Mouse (Mus musculus) CH12.LX (cell line): ENCODE data around the gene Sgcb. TPM values are rescaled to one million over a fixed set of nuclear protein-coding genes. Genes with fewer than 3 reads are reported as not detected.

Experiments used
- DNase-seq: peaks from one replicate; pipeline ENCODE4 v3.0.0-alpha.2; 2013; ENCODE audit errors: extremely low read depth
- H3K27ac ChIP-seq: 2 replicates; pipeline ENCODE4 v1.5.1; 2012; ENCODE audit warnings: low read depth, mild to moderate bottlenecking, control low read depth, moderate library complexity; ENCODE audit not compliant: insufficient read depth
- H3K27me3 ChIP-seq: replicated peaks from 2 replicates; pipeline ENCODE3; 2012; ENCODE audit warnings: inconsistent platforms
- H3K36me3 ChIP-seq, 2 experiments: replicated peaks in 1 of 2; 2 replicates each; pipeline versions ENCODE3 to v1.6.1; 2012; ENCODE audit warnings: inconsistent platforms in 1 of 2, low read length in 1 of 2, mild to moderate bottlenecking in 1 of 2, mixed read lengths in 1 of 2, moderate library complexity in 1 of 2; ENCODE audit not compliant: control insufficient read depth in 1 of 2, insufficient read depth in 1 of 2
- H3K4me1 ChIP-seq, 2 experiments: 2 replicates each; pipeline ENCODE4 v1.6.1; 2012; ENCODE audit warnings: inconsistent platforms in 1 of 2, moderate library complexity in 1 of 2; ENCODE audit not compliant: insufficient read depth in 2 of 2, control insufficient read depth in 1 of 2
- H3K4me2 ChIP-seq: 2 replicates; pipeline ENCODE4 v1.6.1; 2012; ENCODE audit warnings: low read depth, mild to moderate bottlenecking, control low read depth; ENCODE audit not compliant: poor library complexity, insufficient read depth, severe bottlenecking
- H3K4me3 ChIP-seq, 3 experiments: fragments of 150-350 bp in 1 of 3; sonication (generic) in 1 of 3; replicated peaks in 1 of 3; 2 replicates each; pipeline versions ENCODE3 to v1.5.1; 2011 to 2012; ENCODE audit warnings: low read depth in 2 of 3, low read length in 2 of 3, mild to moderate bottlenecking in 2 of 3, moderate library complexity in 2 of 3, control low read depth in 1 of 3, improper control_type of control experiment in 1 of 3, inconsistent platforms in 1 of 3, mixed read lengths in 1 of 3; ENCODE audit not compliant: poor library complexity in 1 of 3
- H3K79me2 ChIP-seq: replicated peaks from 2 replicates; pipeline ENCODE4 v1.6.1; 2012; ENCODE audit warnings: mild to moderate bottlenecking, moderate library complexity; ENCODE audit not compliant: control insufficient read depth, poor library complexity, insufficient read depth, severe bottlenecking; ENCODE audit errors: extremely low read depth
- H3K9ac ChIP-seq: 2 replicates; pipeline ENCODE4 v1.6.1; 2012; ENCODE audit warnings: low read depth, mild to moderate bottlenecking, control low read depth, moderate library complexity; ENCODE audit not compliant: insufficient read depth
- H3K9me3 ChIP-seq: replicated peaks from 2 replicates; pipeline ENCODE3; 2012; ENCODE audit warnings: low read length, inconsistent platforms, mixed read lengths
- BHLHE40 ChIP-seq: IDR thresholded peaks from 2 replicates; pipeline ENCODE4 v1.6.1; 2011; ENCODE audit warnings: mild to moderate bottlenecking, low read depth, low read length, improper control_type of control experiment
- CHD1 ChIP-seq: IDR thresholded peaks from 2 replicates; pipeline ENCODE4 v1.6.1; 2012; ENCODE audit warnings: low read depth, low read length, improper control_type of control experiment, inconsistent platforms
- CHD2 ChIP-seq: IDR thresholded peaks from 2 replicates; pipeline ENCODE4 v1.6.1; 2011; ENCODE audit warnings: low read length, improper control_type of control experiment
- E2F4 ChIP-seq: IDR thresholded peaks from 2 replicates; pipeline ENCODE4 v1.6.1; 2011; ENCODE audit warnings: low read depth, low read length, improper control_type of control experiment; ENCODE audit not compliant: insufficient replicate concordance
- EP300 ChIP-seq: IDR thresholded peaks from 2 replicates; pipeline ENCODE4 v1.6.1; 2011; ENCODE audit warnings: low read length, improper control_type of control experiment
- HCFC1 ChIP-seq: IDR thresholded peaks from 2 replicates; pipeline ENCODE4 v1.6.1; 2012; ENCODE audit warnings: low read depth, mild to moderate bottlenecking, inconsistent platforms, low read length, improper control_type of control experiment
- JUN ChIP-seq: IDR thresholded peaks from 2 replicates; pipeline ENCODE4 v1.6.1; 2011; ENCODE audit warnings: low read depth, mild to moderate bottlenecking, low read length, improper control_type of control experiment, moderate library complexity; ENCODE audit not compliant: insufficient read depth
- MXI1 ChIP-seq: IDR thresholded peaks from 2 replicates; pipeline ENCODE4 v1.6.1; 2011; ENCODE audit warnings: mild to moderate bottlenecking, low read depth, low read length, improper control_type of control experiment
- MYC ChIP-seq: IDR thresholded peaks from 2 replicates; pipeline ENCODE4 v1.6.1; 2011; ENCODE audit warnings: low read depth, mild to moderate bottlenecking, improper control_type of control experiment, low read length
- NELFE ChIP-seq: IDR thresholded peaks from 2 replicates; pipeline ENCODE4 v1.6.1; 2011; ENCODE audit warnings: low read depth, low read length, improper control_type of control experiment
- RAD21 ChIP-seq: IDR thresholded peaks from 2 replicates; pipeline ENCODE4 v1.6.1; 2011; ENCODE audit warnings: low read depth, mild to moderate bottlenecking, low read length, improper control_type of control experiment, moderate library complexity
- TBP ChIP-seq: conservative IDR thresholded peaks from 2 replicates; pipeline ENCODE4 v1.6.1; 2011; ENCODE audit warnings: low read depth, low read length, improper control_type of control experiment
- USF1 ChIP-seq: IDR thresholded peaks from 2 replicates; pipeline ENCODE4 v1.6.1; 2014; ENCODE audit warnings: low read depth, mild to moderate bottlenecking, inconsistent platforms, low read length, improper control_type of control experiment
- USF2 ChIP-seq: conservative IDR thresholded peaks from 2 replicates; pipeline ENCODE4 v1.6.1; 2011; ENCODE audit warnings: low read depth, low read length, improper control_type of control experiment
- ZC3H11A ChIP-seq: IDR thresholded peaks from 2 replicates; pipeline ENCODE4 v1.6.1; 2012; ENCODE audit warnings: low read depth, mild to moderate bottlenecking, inconsistent platforms, low read length, improper control_type of control experiment
- ZNF384 ChIP-seq: IDR thresholded peaks from 2 replicates; pipeline ENCODE4 v1.6.1; 2012; ENCODE audit warnings: low read depth, low read length, improper control_type of control experiment, inconsistent platforms
- dilution Hi-C: fragments of 300-500 bp; cut with MboI; formaldehyde crosslinking; loops from 2 replicates; pipeline ENCODE4 v1.14.3; 2020; ENCODE audit warnings: low sequenced_read_pairs; ENCODE audit not compliant: extremely low pct_unique_long_range_greater_than_20kb, extremely low pct_ligation_motif_present
- in situ Hi-C: fragments of 300-500 bp; cut with MboI; formaldehyde crosslinking; loops from 3 replicates; pipeline ENCODE4 v1.14.3; 2019; ENCODE audit warnings: low sequenced_read_pairs, low pct_ligation_motif_present, low pct_unique_long_range_greater_than_20kb, mixed read lengths
- polyA plus RNA-seq: library from polyadenylated mRNA; unstranded; fragments of >175 nt; gene quantifications from 2 replicates; pipeline ENCODE4 v1.2.1, GENCODE M21; 2012; ENCODE audit warnings: low read depth; ENCODE audit not compliant: insufficient read length
- total RNA-seq, 2 experiments: library from RNA; depleted of rRNA; stranded (reverse); fragments of 300-350 nt in 1 of 2; fragments of >200 nt in 1 of 2; gene quantifications; 2 replicates each; pipeline ENCODE4 v1.2.3; 2012 to 2014

Gene Sgcb
- total and polyA plus RNA-seq, 3 experiments, result 2.6 to 8.5 (median 4.6) TPM

DNA sequence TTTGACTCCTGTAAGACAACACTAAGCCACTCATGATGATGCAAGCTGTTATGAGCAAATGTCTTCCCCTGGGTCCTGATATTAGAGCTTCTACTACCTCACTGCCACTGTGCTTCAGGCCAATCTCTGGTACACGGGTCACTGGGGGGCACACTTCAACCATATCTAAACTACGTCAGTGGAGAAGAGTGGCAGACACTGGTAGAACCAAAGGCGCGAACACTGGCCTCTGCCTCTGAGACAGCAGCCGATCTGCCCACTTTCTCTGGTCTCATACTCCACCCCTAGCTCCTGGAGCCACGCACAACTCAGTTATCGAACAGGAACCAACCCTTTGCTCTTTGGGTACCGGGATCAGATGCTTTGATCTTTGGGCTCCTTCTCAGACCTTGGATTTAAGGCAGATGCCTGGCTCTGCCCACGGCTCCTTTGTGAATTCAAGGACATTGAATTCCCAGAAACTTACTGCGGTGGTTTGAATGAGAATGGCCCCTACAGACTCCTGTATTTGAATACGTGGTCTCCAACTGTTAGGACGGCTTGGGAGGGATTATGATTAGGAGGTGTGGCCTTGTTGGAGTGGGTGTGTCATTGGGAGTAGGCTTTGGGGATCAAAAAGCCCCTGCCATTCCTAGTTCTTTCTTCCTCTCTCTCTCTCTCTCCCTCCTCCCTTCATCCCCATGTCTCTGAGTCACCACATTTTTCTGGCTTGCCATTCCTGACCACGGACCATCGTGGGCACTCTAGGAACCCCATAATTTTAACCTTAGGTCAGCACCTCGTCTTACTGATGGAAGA is 44.3 kb upstream of the Sgcb start:
- no peak overlapping the region for H3K9ac ChIP-seq
- in situ Hi-C loops, result no loop called here
- no peak overlapping the region for H3K27ac ChIP-seq
- H3K4me3 ChIP-seq, result no peak overlapping the region
- H3K36me3 ChIP-seq, result no peaks in the 10 kb centered on the region
- DNase-seq, result no peak
- peak overlapping the region; percentile 34 for H3K4me2 ChIP-seq
- H3K4me1 ChIP-seq, result no peaks in the 10 kb centered on the region; a peak in 1 of 4 replicates
- H3K79me2 ChIP-seq, result no peaks in the 10 kb centered on the region
- peak; percentile 14 for TF ChIP-seq RAD21
- TF ChIP-seq CHD1, result no peak
- TF ChIP-seq BHLHE40, result no peak
- dilution Hi-C loops, result no loop called here
- H3K9me3 ChIP-seq, result no peaks in the 10 kb centered on the region
- no peaks in the 10 kb centered on the region for H3K27me3 ChIP-seq

DNA sequence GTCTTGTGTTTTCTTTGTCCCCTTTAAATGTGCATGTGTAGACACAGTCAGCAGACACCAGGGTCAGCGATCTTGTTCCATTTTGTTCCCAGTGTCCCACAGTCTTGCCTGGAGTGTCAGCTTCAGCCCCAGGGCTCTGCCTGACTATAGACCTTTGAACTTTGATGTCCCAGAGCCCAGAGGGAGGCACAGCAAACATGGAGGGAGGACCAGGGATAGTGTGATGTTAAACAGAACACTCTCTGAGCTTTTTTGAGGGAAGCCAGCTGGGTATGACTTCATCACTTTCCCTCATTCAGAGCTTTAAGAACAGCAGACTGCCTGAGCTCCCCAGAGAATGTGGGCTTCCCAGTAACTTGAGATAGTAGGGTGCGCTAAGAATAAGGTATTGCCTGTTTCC is 42.6 kb upstream of the Sgcb start:
- Histone ChIP-seq H3K9me3 (no peaks in the 10 kb centered on the region), H3K4me2 (no peak overlapping the region), H3K27ac (no peak overlapping the region), H3K4me1 (no peaks in the 10 kb centered on the region; a peak in 1 of 4 replicates), H3K79me2 (no peaks in the 10 kb centered on the region), H3K27me3 (no peaks in the 10 kb centered on the region), H3K9ac (no peak overlapping the region), H3K36me3 (no peaks in the 10 kb centered on the region), H3K4me3 (no peak overlapping the region)
- in situ Hi-C loops (no loop called here), dilution Hi-C loops (no loop called here)
- TF ChIP-seq CHD2 (no peak), E2F4 (no peak), ZC3H11A (no peak), MXI1 (no peak), ZNF384 (no peak), USF2 (no peak), MYC (no peak), NELFE (no peak), TBP (no peak), USF1 (no peak), HCFC1 (no peak), EP300 (no peak), JUN (no peak)
- no peak for DNase-seq
